Mouse (Mus musculus): ENCODE results near the gene Zfp385c. TPM values are rescaled to one million over a fixed set of nuclear protein-coding genes. Genes with fewer than 3 reads are reported as not detected.

Gene Zfp385c
- polyA plus RNA-seq, 1 experiment from 2014 or later = 0.06 TPM

DNA sequence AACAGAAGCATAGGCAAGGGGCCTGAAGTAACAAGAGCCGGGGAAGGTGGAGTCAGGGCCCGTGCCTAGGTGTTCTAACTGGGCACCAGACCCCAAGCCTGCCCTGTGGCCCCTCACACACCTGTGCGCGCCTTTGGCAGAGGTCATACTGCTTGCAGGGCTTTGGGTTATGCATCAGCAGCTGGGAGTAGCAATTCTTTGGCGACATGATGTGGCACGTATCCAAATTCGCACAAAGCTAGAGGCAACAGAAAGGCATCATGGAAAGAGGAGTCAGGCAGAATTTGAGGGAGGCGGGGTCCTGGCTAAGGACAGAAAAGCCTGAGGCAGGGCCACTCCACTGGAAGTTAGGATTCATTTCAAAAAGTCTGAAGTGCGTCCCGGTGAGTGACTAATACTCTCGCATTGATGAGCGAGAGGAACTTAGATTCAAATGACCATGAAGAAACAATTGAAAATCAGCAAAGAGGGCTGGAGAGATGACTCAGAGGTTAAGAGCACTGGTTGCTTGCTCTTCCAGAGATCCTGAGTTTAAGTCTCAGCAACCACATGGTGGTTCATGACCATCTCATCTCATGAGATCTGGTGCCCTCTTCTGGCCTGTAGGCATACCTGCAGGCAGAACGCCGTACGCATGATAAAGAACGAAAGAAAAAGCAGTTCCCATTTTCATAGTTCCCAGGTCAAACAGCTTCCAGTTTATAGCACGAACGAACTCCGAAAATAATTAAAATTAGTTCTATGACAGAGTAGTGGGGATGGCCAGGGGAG is 10.0 kb upstream of the Zfp385c start:
- 0 out of 2 replicates have a peak, but pooled peaks have one; percentile 32 for ATAC-seq (ENCODE audit: borderline replicate concordance, extremely low read depth, low FRiP score, low TSS enrichment)
- peak overlapping the region; percentile 40 for H3K4me2 ChIP-seq
- peaks cover 26% of the 10 kb centered on the region for H3K36me3 ChIP-seq
- peaks cover 17% of the 10 kb centered on the region for H3K4me1 ChIP-seq
- H3K9ac ChIP-seq = no peak overlapping the region
- no peaks in the 10 kb centered on the region for H3K27me3 ChIP-seq
- WGBS = 37% methylated on average over 19 of the region's 19 CpGs
- H3K9me3 ChIP-seq = no peaks in the 10 kb centered on the region
- H3K27ac ChIP-seq = no peak overlapping the region
- no peak overlapping the region for H3K4me3 ChIP-seq

DNA sequence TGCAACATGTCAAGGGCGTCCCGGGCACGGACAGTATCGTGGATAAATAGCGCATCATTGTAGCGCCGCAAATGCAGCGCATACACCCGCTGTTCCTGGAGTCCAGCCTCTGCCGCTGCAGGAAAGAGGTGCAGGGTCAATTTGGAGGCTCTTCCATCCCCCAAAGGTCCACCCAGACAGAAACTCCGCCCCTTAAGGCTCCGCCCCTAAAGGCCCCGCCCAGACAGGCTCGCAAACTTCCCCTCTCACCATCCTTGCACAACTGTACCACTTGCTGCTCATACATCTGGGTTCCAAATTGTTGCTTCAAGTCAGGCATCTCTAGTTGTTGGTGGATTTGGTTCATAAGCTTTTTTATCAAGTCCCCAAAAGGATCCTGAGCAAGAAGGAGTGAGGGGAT is 9.0 kb upstream of the Zfp385c start:
- no peak overlapping the region for H3K9ac ChIP-seq
- H3K27me3 ChIP-seq = no peaks in the 10 kb centered on the region
- ATAC-seq (ENCODE audit: borderline replicate concordance, extremely low read depth, low FRiP score, low TSS enrichment) = peak; percentile 43; the same call in 1 of the 2 replicates
- peaks cover 17% of the 10 kb centered on the region for H3K4me1 ChIP-seq
- peak overlapping the region; percentile 50 for H3K4me2 ChIP-seq
- peaks cover 16% of the 10 kb centered on the region for H3K36me3 ChIP-seq
- no peaks in the 10 kb centered on the region for H3K9me3 ChIP-seq
- 6% methylated on average over 14 of the region's 14 CpGs for WGBS
- no peak overlapping the region for H3K27ac ChIP-seq
- peak overlapping the region; percentile 24 for H3K4me3 ChIP-seq

DNA sequence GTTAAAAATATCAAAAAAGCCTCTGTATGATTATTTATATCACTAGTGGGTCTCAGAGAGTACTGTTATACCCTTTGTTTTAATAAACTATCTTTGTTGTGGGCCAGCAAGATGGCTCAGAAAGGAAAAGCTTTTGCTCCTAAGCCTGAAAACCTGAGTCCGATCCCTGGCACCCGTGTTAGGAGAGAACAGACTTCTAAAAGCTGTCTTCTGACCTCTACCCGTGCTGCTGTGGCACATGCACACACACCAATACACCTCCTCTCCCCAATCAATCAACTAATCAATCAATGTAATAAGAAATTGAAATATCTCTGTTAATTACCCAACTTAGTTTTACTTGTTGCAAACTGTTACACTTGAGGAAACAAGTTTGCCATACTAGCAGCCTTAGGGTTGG is 8.5 kb upstream of the Zfp385c start:
- ATAC-seq (ENCODE audit: borderline replicate concordance, extremely low read depth, low FRiP score, low TSS enrichment) = no peak
- Histone ChIP-seq H3K27me3 (no peaks in the 10 kb centered on the region), H3K36me3 (peaks cover 10% of the 10 kb centered on the region), H3K4me1 (peaks cover 17% of the 10 kb centered on the region), H3K4me3 (no peak overlapping the region), H3K27ac (no peak overlapping the region), H3K9me3 (no peaks in the 10 kb centered on the region), H3K9ac (no peak overlapping the region), H3K4me2 (no peak overlapping the region)
- WGBS = 74% methylated on average over 3 of the region's 3 CpGs

DNA sequence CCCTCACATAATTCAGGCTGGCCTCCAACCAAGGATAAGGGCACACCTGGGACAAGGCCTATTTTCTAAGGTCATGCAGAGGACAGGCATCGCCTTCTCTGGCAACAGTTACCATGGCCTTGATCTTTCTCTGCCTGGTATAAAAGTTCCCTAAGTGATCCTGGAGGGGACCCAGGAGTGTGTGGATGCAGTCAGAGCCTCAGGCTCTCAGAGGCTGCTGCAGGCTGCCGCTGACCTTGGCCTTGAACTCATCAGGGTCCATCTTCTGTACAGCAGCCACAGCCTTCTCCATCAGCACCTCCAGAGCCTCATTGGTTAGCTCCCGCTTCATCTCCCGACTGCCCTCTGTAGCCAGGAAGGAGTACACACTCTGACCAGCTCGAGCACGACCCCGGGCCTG is 5.7 kb upstream of the Zfp385c start:
- no peaks in the 10 kb centered on the region for H3K36me3 ChIP-seq
- peaks cover 15% of the 10 kb centered on the region for H3K4me1 ChIP-seq
- H3K4me3 ChIP-seq = no peak overlapping the region
- ATAC-seq (ENCODE audit: borderline replicate concordance, extremely low read depth, low FRiP score, low TSS enrichment) = no peak
- H3K9me3 ChIP-seq = no peaks in the 10 kb centered on the region
- no peak overlapping the region for H3K9ac ChIP-seq
- 74% methylated on average over 7 of the region's 7 CpGs for WGBS
- H3K27ac ChIP-seq = no peak overlapping the region
- H3K27me3 ChIP-seq = no peaks in the 10 kb centered on the region; the same call in 1 of the 2 replicates
- no peak overlapping the region for H3K4me2 ChIP-seq

DNA sequence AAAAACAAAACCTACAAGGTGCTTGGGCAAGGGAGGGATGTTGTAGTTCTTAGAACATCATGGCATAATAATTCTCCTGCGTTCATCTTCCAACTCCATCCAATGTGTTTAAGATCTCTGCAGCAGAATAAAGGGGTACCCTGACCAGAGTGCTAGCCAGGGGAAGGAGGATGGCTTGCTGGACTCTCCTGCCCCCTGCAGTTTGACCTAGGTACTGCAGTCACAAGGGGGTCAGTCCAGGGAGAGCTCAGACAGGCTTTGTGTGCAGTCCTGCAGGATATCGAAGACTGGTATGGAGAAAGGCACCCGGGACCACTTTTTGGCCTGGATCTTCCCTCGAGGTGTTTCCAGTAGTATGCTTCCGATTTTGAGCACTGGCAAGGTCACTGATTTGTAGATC is 2.7 kb upstream of the Zfp385c start:
- peaks cover 19% of the 10 kb centered on the region; the same call in 1 of the 2 replicates for H3K27me3 ChIP-seq
- no peak overlapping the region for H3K4me2 ChIP-seq
- no peak overlapping the region for H3K9ac ChIP-seq
- 36% methylated on average over 5 of the region's 5 CpGs for WGBS
- no peak for ATAC-seq (ENCODE audit: borderline replicate concordance, extremely low read depth, low FRiP score, low TSS enrichment)
- H3K36me3 ChIP-seq = no peaks in the 10 kb centered on the region
- no peaks in the 10 kb centered on the region for H3K9me3 ChIP-seq
- H3K4me3 ChIP-seq = no peak overlapping the region
- peaks cover 6% of the 10 kb centered on the region; the same call in 1 of the 2 replicates for H3K4me1 ChIP-seq
- no peak overlapping the region for H3K27ac ChIP-seq

DNA sequence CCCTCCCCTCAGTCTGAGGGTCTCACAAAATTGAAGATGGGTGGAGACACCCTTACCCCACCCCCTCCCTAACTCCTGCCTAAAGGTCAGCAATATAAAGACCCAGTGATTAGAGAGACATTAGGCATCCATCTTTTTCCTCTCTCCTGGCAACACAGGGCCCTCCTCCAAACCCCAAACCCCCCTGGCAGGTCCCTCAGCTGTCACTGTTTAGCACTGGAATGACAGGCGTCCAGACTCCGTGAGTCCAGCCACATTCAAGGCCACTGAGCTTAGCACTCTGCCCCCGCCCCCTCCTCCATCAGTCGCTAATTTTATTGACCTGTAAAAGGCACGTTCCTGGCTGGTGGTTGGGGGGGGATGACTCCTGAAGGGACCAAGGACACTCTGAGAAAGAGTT is 899 bp upstream of the Zfp385c start:
- ATAC-seq (ENCODE audit: borderline replicate concordance, extremely low read depth, low FRiP score, low TSS enrichment) = no peak
- H3K9ac ChIP-seq = no peak overlapping the region
- WGBS = 25% methylated on average over 5 of the region's 5 CpGs

DNA sequence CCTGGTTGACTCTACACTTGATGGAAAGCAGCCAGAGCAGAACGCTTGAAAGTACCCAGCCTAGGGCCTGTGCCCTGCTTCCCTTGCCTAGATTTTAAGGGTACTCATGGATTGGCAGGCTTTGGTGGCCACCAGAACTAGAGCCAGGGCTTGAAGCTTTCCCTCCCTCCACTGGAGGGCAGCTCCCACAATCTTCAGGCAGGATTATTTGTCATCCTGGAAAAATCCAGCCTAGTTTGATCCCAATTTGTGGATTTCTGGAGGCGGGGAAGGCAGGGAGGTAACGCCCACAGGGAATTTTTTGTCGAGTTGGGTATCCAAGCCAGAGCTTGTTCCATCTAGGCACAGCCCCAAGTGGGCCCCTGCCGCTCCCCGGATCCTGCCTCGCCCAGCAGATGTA is 1.9 kb downstream of the Zfp385c start:
- H3K4me2 ChIP-seq = no peak overlapping the region
- 65% methylated on average over 7 of the region's 7 CpGs for WGBS
- H3K27me3 ChIP-seq = peaks cover 19% of the 10 kb centered on the region; the same call in 1 of the 2 replicates
- no peak overlapping the region for H3K9ac ChIP-seq
- H3K36me3 ChIP-seq = no peaks in the 10 kb centered on the region
- H3K27ac ChIP-seq = no peak overlapping the region
- H3K4me1 ChIP-seq = peaks cover 6% of the 10 kb centered on the region; the same call in 1 of the 2 replicates
- no peak for ATAC-seq (ENCODE audit: borderline replicate concordance, extremely low read depth, low FRiP score, low TSS enrichment)
- no peaks in the 10 kb centered on the region for H3K9me3 ChIP-seq
- H3K4me3 ChIP-seq = no peak overlapping the region

More for the DNA sequence above, 899 bp upstream of the Zfp385c start:
- peaks cover 19% of the 10 kb centered on the region; the same call in 1 of the 2 replicates for H3K27me3 ChIP-seq
- no peak overlapping the region for H3K27ac ChIP-seq
- no peaks in the 10 kb centered on the region for H3K36me3 ChIP-seq
- no peak overlapping the region for H3K4me2 ChIP-seq
- H3K4me3 ChIP-seq = no peak overlapping the region
- no peaks in the 10 kb centered on the region for H3K9me3 ChIP-seq
- peaks cover 6% of the 10 kb centered on the region; the same call in 1 of the 2 replicates for H3K4me1 ChIP-seq

DNA sequence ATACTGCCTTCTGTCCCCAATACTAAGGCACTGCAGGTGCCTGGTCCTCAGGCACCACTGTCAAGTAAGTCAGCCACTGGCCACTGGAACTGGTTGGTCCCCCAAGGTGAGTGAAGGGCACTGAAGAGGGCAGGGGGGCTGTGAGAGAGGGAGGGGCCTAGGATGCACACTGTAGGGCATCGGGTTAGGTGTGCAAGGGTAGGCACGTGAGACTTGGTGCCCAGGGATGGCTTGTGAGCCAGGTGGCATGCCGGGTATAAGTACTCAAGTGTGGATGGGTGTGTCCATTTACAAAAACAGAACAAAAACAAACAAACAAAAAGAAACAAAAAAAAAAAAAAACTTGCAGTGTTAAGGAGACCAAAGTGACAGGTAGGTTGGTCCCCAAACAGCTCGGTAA is 3.8 kb downstream of the Zfp385c start:
- no peak overlapping the region for H3K4me2 ChIP-seq
- H3K27me3 ChIP-seq = peaks cover 19% of the 10 kb centered on the region; the same call in 1 of the 2 replicates
- H3K36me3 ChIP-seq = no peaks in the 10 kb centered on the region
- H3K4me3 ChIP-seq = no peak overlapping the region
- 67% methylated on average over 4 of the region's 4 CpGs for WGBS
- H3K9ac ChIP-seq = no peak overlapping the region
- no peaks in the 10 kb centered on the region for H3K9me3 ChIP-seq
- ATAC-seq (ENCODE audit: borderline replicate concordance, extremely low read depth, low FRiP score, low TSS enrichment) = no peak
- no peak overlapping the region for H3K27ac ChIP-seq
- peaks cover 6% of the 10 kb centered on the region; the same call in 1 of the 2 replicates for H3K4me1 ChIP-seq

DNA sequence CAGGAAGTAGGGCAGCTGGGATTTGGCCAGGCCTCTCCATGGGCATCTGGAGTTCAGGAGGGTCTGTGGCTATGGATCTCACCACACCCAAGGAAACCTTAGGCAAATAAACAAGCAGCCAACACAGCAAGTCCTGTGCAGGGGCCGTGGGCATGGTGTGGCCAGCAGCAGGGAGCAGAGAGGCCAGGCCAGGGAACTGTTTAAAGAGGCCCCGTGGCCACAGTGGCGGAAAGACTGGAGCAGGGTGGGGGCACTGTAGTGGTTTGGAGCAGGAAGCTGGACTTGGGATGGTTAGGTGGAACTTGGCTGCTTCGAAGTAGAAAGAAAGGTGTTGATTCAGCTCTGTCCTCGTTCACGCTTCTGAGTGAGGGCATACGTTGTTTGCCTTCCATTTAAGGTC is 5.0 kb downstream of the Zfp385c start:
- no peak overlapping the region for H3K27ac ChIP-seq
- ATAC-seq (ENCODE audit: borderline replicate concordance, extremely low read depth, low FRiP score, low TSS enrichment) = no peak
- no peak overlapping the region for H3K4me2 ChIP-seq
- 56% methylated on average over 7 of the region's 7 CpGs for WGBS
- no peaks in the 10 kb centered on the region for H3K9me3 ChIP-seq
- peaks cover 5% of the 10 kb centered on the region; the same call in 1 of the 2 replicates for H3K4me1 ChIP-seq
- no peaks in the 10 kb centered on the region for H3K36me3 ChIP-seq
- H3K9ac ChIP-seq = no peak overlapping the region
- no peak overlapping the region for H3K4me3 ChIP-seq
- H3K27me3 ChIP-seq = peaks cover 15% of the 10 kb centered on the region; the same call in 1 of the 2 replicates

DNA sequence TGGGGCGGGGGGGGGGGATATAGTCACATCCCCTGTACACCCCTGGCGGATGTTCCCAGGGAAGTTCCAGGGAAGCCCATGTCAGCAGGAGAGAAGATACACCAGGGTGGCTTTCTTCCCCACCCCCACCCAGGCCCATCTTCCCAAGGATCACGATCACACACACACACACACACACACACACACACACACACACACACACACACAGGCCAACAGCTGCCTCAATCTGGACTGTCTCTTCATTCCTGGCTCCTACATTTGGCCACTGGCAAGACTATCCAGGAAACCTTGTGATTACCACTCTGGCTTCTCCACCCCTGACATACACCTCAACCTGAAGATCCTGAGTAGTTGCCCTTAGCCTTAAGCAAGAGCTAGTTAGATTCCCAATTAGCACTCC is 6.9 kb downstream of the Zfp385c start:
- Histone ChIP-seq H3K36me3 (no peaks in the 10 kb centered on the region), H3K9ac (no peak overlapping the region), H3K4me1 (no peaks in the 10 kb centered on the region), H3K27ac (no peak overlapping the region), H3K27me3 (no peaks in the 10 kb centered on the region), H3K9me3 (no peaks in the 10 kb centered on the region), H3K4me2 (no peak overlapping the region), H3K4me3 (no peak overlapping the region)
- no peak for ATAC-seq (ENCODE audit: borderline replicate concordance, extremely low read depth, low FRiP score, low TSS enrichment)
- WGBS = 85% methylated on average over 2 of the region's 3 CpGs

DNA sequence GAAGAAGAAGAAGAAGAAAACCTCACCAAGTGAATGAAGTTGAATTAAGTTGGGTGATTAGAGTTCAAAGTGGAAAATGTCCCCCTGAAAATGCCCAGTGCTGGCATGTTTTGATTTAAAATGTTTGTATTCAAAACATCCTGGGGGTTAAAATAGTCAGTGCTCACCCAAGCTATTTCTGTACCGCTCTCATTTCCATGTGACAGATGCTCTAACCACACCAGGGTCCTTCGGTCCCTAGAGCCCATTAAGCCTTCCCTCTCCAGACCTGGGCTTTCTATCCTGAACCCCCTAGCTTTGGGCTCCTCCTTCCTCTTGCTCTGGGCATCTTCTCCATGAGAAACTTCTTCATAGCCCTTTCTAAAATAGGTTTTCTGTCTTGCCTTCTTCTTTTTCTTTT is 8.2 kb downstream of the Zfp385c start:
- no peak for ATAC-seq (ENCODE audit: borderline replicate concordance, extremely low read depth, low FRiP score, low TSS enrichment)
- no peaks in the 10 kb centered on the region for H3K27me3 ChIP-seq
- H3K4me1 ChIP-seq = no peaks in the 10 kb centered on the region
- H3K4me2 ChIP-seq = no peak overlapping the region
- 57% methylated on average over 2 of the region's 2 CpGs for WGBS
- no peak overlapping the region for H3K27ac ChIP-seq
- no peak overlapping the region for H3K9ac ChIP-seq
- no peaks in the 10 kb centered on the region for H3K36me3 ChIP-seq
- H3K9me3 ChIP-seq = no peaks in the 10 kb centered on the region
- H3K4me3 ChIP-seq = no peak overlapping the region

DNA sequence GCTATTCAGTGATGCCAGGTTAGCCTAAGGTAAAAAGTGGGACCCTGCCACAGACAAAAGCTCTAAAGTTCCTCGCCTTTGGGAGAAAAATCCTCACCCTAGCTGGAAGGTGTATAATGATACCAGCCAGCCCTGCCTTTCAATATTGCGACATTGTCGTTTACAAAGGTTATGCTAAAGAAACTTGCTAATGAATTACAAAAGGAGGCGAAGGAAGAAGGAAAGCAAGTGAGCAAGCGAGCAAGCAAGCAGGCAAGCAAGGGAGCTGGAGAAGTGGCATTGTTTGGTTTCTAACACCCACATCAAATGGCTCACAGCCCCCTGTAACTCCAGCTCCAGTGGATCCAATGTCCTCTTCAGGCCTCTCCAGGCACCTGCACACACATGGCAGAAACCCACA is 9.7 kb downstream of the Zfp385c start:
- Histone ChIP-seq H3K36me3 (no peaks in the 10 kb centered on the region), H3K4me1 (no peaks in the 10 kb centered on the region), H3K9me3 (no peaks in the 10 kb centered on the region), H3K9ac (no peak overlapping the region), H3K4me2 (no peak overlapping the region), H3K27me3 (no peaks in the 10 kb centered on the region), H3K27ac (no peak overlapping the region), H3K4me3 (no peak overlapping the region)
- 71% methylated on average over 5 of the region's 5 CpGs for WGBS
- ATAC-seq (ENCODE audit: borderline replicate concordance, extremely low read depth, low FRiP score, low TSS enrichment) = no peak

Data from lung, embryonic 15.5 days (tissue).